Mouse (Mus musculus) MEL (cell line): ENCODE measurements at regions not wholly inside any gene's neighbourhood (a gene's known extent, or its start where the extent isn't known, plus 50 kb on each side); places are given as distances from the start of the nearest gene placed in this dataset.

Experiments
- DNase-seq: peaks from one replicate; pipeline ENCODE4 v3.0.0; 2011; ENCODE audit warnings: low read depth, low spot score
- H3K27ac ChIP-seq: 2 replicates; pipeline ENCODE4 v1.5.1; 2012; ENCODE audit warnings: low read depth, mild to moderate bottlenecking, control low read depth, low read length, moderate library complexity; ENCODE audit not compliant: control insufficient read depth
- H3K27me3 ChIP-seq, 2 experiments: fragments of 150-350 bp in 1 of 2; sonication (generic) in 1 of 2; 2 replicates each; pipeline ENCODE4 v1.6.1; 2012; ENCODE audit warnings: low read length in 2 of 2, mild to moderate bottlenecking in 2 of 2, improper control_type of control experiment in 1 of 2, moderate library complexity in 1 of 2; ENCODE audit not compliant: insufficient read depth in 2 of 2, control insufficient read depth in 1 of 2
- H3K36me3 ChIP-seq, 2 experiments: 2 replicates each; pipeline ENCODE4 v1.6.1; 2012 to 2014; ENCODE audit warnings: low read length in 2 of 2, improper control_type of control experiment in 1 of 2, inconsistent platforms in 1 of 2, mild to moderate bottlenecking in 1 of 2; ENCODE audit not compliant: insufficient read depth in 2 of 2, control insufficient read depth in 1 of 2
- H3K4me1 ChIP-seq, 2 experiments: fragments of 150-350 bp in 1 of 2; sonication (generic) in 1 of 2; 2 replicates each; pipeline ENCODE4 v1.6.1; 2012; ENCODE audit warnings: low read length in 2 of 2, improper control_type of control experiment in 1 of 2, mild to moderate bottlenecking in 1 of 2; ENCODE audit not compliant: insufficient read depth in 2 of 2, control insufficient read depth in 1 of 2
- H3K4me3 ChIP-seq, 2 experiments: fragments of 150-350 bp in 1 of 2; sonication (generic) in 1 of 2; 2 replicates each; pipeline ENCODE4 v1.5.1; 2012; ENCODE audit warnings: low read depth in 2 of 2, low read length in 2 of 2, mild to moderate bottlenecking in 2 of 2, moderate library complexity in 2 of 2, control low read depth in 1 of 2, improper control_type of control experiment in 1 of 2; ENCODE audit not compliant: control insufficient read depth in 1 of 2, insufficient read depth in 1 of 2
- H3K79me2 ChIP-seq: 2 replicates; pipeline ENCODE4 v1.6.1; 2012; ENCODE audit warnings: mild to moderate bottlenecking, low read length, moderate library complexity; ENCODE audit not compliant: control insufficient read depth, poor library complexity, insufficient read depth
- H3K9ac ChIP-seq: 2 replicates; pipeline ENCODE4 v1.6.1; 2012; ENCODE audit warnings: low read depth, mild to moderate bottlenecking, control low read depth, low read length, moderate library complexity; ENCODE audit not compliant: control insufficient read depth, poor library complexity, severe bottlenecking
- H3K9me3 ChIP-seq: fragments of 150-350 bp; sonication (generic); replicated peaks from 2 replicates; pipeline ENCODE4 v1.6.1; 2012; ENCODE audit warnings: mild to moderate bottlenecking, low read length, improper control_type of control experiment, moderate library complexity; ENCODE audit not compliant: insufficient read depth
- CTCF ChIP-seq, 3 experiments: IDR thresholded peaks in 2 of 3; conservative IDR thresholded peaks in 1 of 3; 2 replicates each; pipeline ENCODE4 v1.5.1; 2011 to 2012; ENCODE audit warnings: low read length in 3 of 3, low read depth in 2 of 3, mild to moderate bottlenecking in 2 of 3, improper control_type of control experiment in 1 of 3, inconsistent platforms in 1 of 3, mixed read lengths in 1 of 3, moderate library complexity in 1 of 3; ENCODE audit not compliant: control insufficient read depth in 1 of 3, insufficient read depth in 1 of 3, poor library complexity in 1 of 3, severe bottlenecking in 1 of 3
- E2F4 ChIP-seq: IDR thresholded peaks from 2 replicates; pipeline ENCODE4 v1.6.1; 2011; ENCODE audit warnings: low read depth, low read length, improper control_type of control experiment, borderline replicate concordance
- ETS1 ChIP-seq: IDR thresholded peaks from 2 replicates; pipeline ENCODE4 v1.6.1; 2012; ENCODE audit warnings: low read depth, mild to moderate bottlenecking, inconsistent platforms, low read length, improper control_type of control experiment, moderate library complexity
- GABPA ChIP-seq: IDR thresholded peaks from 2 replicates; pipeline ENCODE4 v1.6.1; 2012; ENCODE audit warnings: low read depth, mild to moderate bottlenecking, inconsistent platforms, low read length, improper control_type of control experiment, moderate library complexity
- GATA1 ChIP-seq: IDR thresholded peaks from 2 replicates; pipeline ENCODE4 v1.6.1; 2011; ENCODE audit warnings: low read depth, low read length, improper control_type of control experiment
- JUND ChIP-seq: IDR thresholded peaks from 2 replicates; pipeline ENCODE4 v1.6.1; 2011; ENCODE audit warnings: low read depth, mild to moderate bottlenecking, improper control_type of control experiment, low read length
- KAT2A ChIP-seq: conservative IDR thresholded peaks from 2 replicates; pipeline ENCODE4 v1.6.1; 2012; ENCODE audit warnings: low read depth, low read length, improper control_type of control experiment, inconsistent platforms
- MAFK ChIP-seq: IDR thresholded peaks from 2 replicates; pipeline ENCODE4 v1.6.1; 2011; ENCODE audit warnings: low read depth, mild to moderate bottlenecking, low read length, improper control_type of control experiment, borderline replicate concordance
- MAX ChIP-seq: IDR thresholded peaks from 2 replicates; pipeline ENCODE4 v1.6.1; 2011; ENCODE audit warnings: low read length, improper control_type of control experiment
- MAZ ChIP-seq: IDR thresholded peaks from 2 replicates; pipeline ENCODE4 v1.6.1; 2012; ENCODE audit warnings: low read depth, mild to moderate bottlenecking, inconsistent platforms, low read length, improper control_type of control experiment
- MYB ChIP-seq: IDR thresholded peaks from 2 replicates; pipeline ENCODE4 v1.6.1; 2011; ENCODE audit warnings: mild to moderate bottlenecking, low read depth, low read length, improper control_type of control experiment
- NRF1 ChIP-seq: IDR thresholded peaks from 2 replicates; pipeline ENCODE4 v1.6.1; 2014; ENCODE audit warnings: low read depth, mild to moderate bottlenecking, inconsistent platforms, low read length, improper control_type of control experiment, moderate library complexity; ENCODE audit not compliant: poor library complexity, insufficient read depth, severe bottlenecking
- POLR2AphosphoS5 ChIP-seq: IDR thresholded peaks from 2 replicates; pipeline ENCODE4 v1.6.1; 2012; ENCODE audit warnings: low read depth, borderline replicate concordance, mild to moderate bottlenecking, inconsistent platforms, low read length, moderate library complexity, mixed read lengths
- RAD21 ChIP-seq: IDR thresholded peaks from 2 replicates; pipeline ENCODE4 v1.6.1; 2011; ENCODE audit warnings: mild to moderate bottlenecking, low read depth, low read length, improper control_type of control experiment
- SMC3 ChIP-seq: IDR thresholded peaks from 2 replicates; pipeline ENCODE4 v1.6.1; 2011; ENCODE audit warnings: low read depth, low read length, improper control_type of control experiment
- TAL1 ChIP-seq: IDR thresholded peaks from 2 replicates; pipeline ENCODE4 v1.6.1; 2012; ENCODE audit warnings: mild to moderate bottlenecking, inconsistent platforms, low read length, moderate library complexity, mixed read lengths
- TBP ChIP-seq: IDR thresholded peaks from 2 replicates; pipeline ENCODE4 v1.8.0; 2011; ENCODE audit warnings: low read depth, low read length, improper control_type of control experiment
- TCF12 ChIP-seq: IDR thresholded peaks from 2 replicates; pipeline ENCODE4 v1.6.1; 2014; ENCODE audit warnings: low read depth, mild to moderate bottlenecking, inconsistent platforms, low read length, improper control_type of control experiment, moderate library complexity
- USF2 ChIP-seq, 2 experiments: IDR thresholded peaks; 2 replicates each; pipeline ENCODE4 v1.6.1; 2011 to 2012; ENCODE audit warnings: improper control_type of control experiment in 2 of 2, low read length in 2 of 2, borderline replicate concordance in 1 of 2, inconsistent platforms in 1 of 2, low read depth in 1 of 2, mild to moderate bottlenecking in 1 of 2; ENCODE audit not compliant: insufficient read depth in 1 of 2
- ZC3H11A ChIP-seq: IDR thresholded peaks from 2 replicates; pipeline ENCODE4 v1.6.1; 2012; ENCODE audit warnings: low read depth, mild to moderate bottlenecking, inconsistent platforms, low read length, improper control_type of control experiment
- ZKSCAN1 ChIP-seq: IDR thresholded peaks from 2 replicates; pipeline ENCODE4 v1.6.1; 2012; ENCODE audit warnings: low read depth, mild to moderate bottlenecking, inconsistent platforms, low read length, improper control_type of control experiment, moderate library complexity
- ZMIZ1 ChIP-seq: IDR thresholded peaks from 2 replicates; pipeline ENCODE4 v1.6.1; 2012; ENCODE audit warnings: low read depth, mild to moderate bottlenecking, inconsistent platforms, low read length, improper control_type of control experiment, moderate library complexity

- H3K4me1 ChIP-seq: no peaks in the 10 kb centered on the region
- no peak overlapping the region for H3K4me3 ChIP-seq
- H3K36me3 ChIP-seq: no peaks in the 10 kb centered on the region
- H3K9ac ChIP-seq: no peak overlapping the region
- no peaks in the 10 kb centered on the region for H3K79me2 ChIP-seq
- no peak overlapping the region for H3K27ac ChIP-seq
- no peak for DNase-seq
- TF ChIP-seq MYB: no peak
- no peak for TF ChIP-seq TBP
- TF ChIP-seq SMC3: no peak
- no peak for TF ChIP-seq ZKSCAN1
- no peak for TF ChIP-seq CTCF (IDR thresholded peaks at IDR 0.05 in 2 of 3, conservative IDR thresholded peaks at IDR 0.05 in 1 of 3; ENCODE audit: control insufficient read depth in 1 of 3, insufficient read depth in 1 of 3, low read depth in 2 of 3, low read length in 3 of 3, poor library complexity in 1 of 3, severe bottlenecking in 1 of 3)
- TF ChIP-seq MAX: no peak
- TF ChIP-seq MAFK: no peak
- H3K9me3 ChIP-seq: no peaks in the 10 kb centered on the region
- peaks cover 0 to 3% of the 10 kb centered on the region in 2 experiments; a peak in 3 of 4 replicates for H3K27me3 ChIP-seq
Observed at GRCm38 (mm10) chr13:37689127-37689777, 88.9 kb upstream of the Rreb1 start.

GRCm38 (mm10) chr13:37691855-37692445, 86.2 kb upstream of the Rreb1 start:
- H3K36me3 ChIP-seq: no peaks in the 10 kb centered on the region
- H3K4me3 ChIP-seq: no peak overlapping the region
- no peaks in the 10 kb centered on the region for H3K79me2 ChIP-seq
- TF ChIP-seq GABPA (no peak), NRF1 (no peak), GATA1 (no peak), RAD21 (no peak), SMC3 (no peak), USF2 (IDR thresholded peaks at IDR 0.05; ENCODE audit: borderline replicate concordance in 1 of 2, insufficient read depth in 1 of 2, low read depth in 1 of 2, low read length in 2 of 2) (no peak), KAT2A (no peak), ETS1 (no peak), TCF12 (no peak), MYB (no peak), ZC3H11A (no peak), ZMIZ1 (no peak), E2F4 (no peak), MAX (no peak), JUND (no peak), TAL1 (no peak), POLR2AphosphoS5 (no peak), MAZ (no peak)
- H3K9ac ChIP-seq: no peak overlapping the region
- DNase-seq: no peak
- peaks cover 0 to 4% of the 10 kb centered on the region in 2 experiments; a peak in 3 of 4 replicates for H3K27me3 ChIP-seq
- no peaks in the 10 kb centered on the region for H3K4me1 ChIP-seq
- H3K9me3 ChIP-seq: no peaks in the 10 kb centered on the region
- H3K27ac ChIP-seq: no peak overlapping the region
